Mouse (Mus musculus): ENCODE data around the gene Oxsr1.

DNA sequence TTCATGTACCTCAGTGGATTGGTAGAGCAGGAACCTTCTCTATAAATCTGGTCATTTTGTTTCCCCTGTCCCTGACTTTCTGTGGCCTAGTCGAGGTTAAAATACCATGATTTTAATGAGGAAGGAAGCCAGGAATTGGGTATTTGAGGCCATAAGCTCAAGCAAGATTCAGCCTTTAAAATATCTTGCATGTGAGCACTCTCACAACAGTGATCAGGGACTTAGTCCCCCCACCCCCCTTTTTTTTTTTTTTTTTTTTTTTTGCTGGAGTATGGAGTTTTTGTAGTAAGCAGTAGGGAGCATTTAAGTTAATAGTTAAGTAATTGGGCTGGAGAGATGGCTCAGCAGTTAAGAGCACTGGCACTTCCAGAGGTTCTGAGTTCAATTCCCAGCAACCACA is 1.9 kb upstream of the Oxsr1 start:
- no peak for TF ChIP-seq POLR2A (IDR thresholded peaks at IDR 0.05; ENCODE audit: insufficient read length, low read depth)
- no peak for TF ChIP-seq E2F4 (IDR thresholded peaks at IDR 0.05; ENCODE audit: insufficient read depth)
- TF ChIP-seq MYOG (IDR thresholded peaks at IDR 0.05; ENCODE audit: control insufficient read depth in 1 of 3, insufficient read depth in 1 of 3, insufficient read length in 2 of 3, low read depth in 2 of 3): no peak
- TF ChIP-seq MYOD1 (IDR thresholded peaks at IDR 0.05; ENCODE audit: control insufficient read depth in 1 of 3, insufficient read length in 2 of 3, low read depth in 2 of 3): no peak
- TF ChIP-seq CEBPB (IDR thresholded peaks at IDR 0.05; ENCODE audit: insufficient read depth, poor library complexity, severe bottlenecking): no peak
- TF ChIP-seq TCF3 (IDR thresholded peaks at IDR 0.05; ENCODE audit: insufficient read length, low read depth): no peak
- TF ChIP-seq MAX (IDR thresholded peaks at IDR 0.05; ENCODE audit: low read depth): no peak
- TF ChIP-seq POLR2AphosphoS2 (IDR thresholded peaks at IDR 0.05; ENCODE audit: insufficient read length, low read depth): no peak
- TF ChIP-seq TCF12 (IDR thresholded peaks at IDR 0.05; ENCODE audit: insufficient read depth, poor library complexity, severe bottlenecking): no peak

Data from myocyte (in vitro differentiated cells).